Mouse (Mus musculus): ENCODE results near the gene Fam83f.
A peak's percentile ranks its signal among the peaks of the same experiment; 100 is the strongest.

Fam83f gene

GRCm38 (mm10) chr15:80671295-80672252, at the start of gene Fam83f:
Gene Fam83f (plus strand): TSS chr15:80671847.
- no peak for DNase-seq

GRCm38 (mm10) chr15:80623171-80623837, 48.3 kb upstream of the Fam83f start:
- no peak for DNase-seq

- DNase-seq: no peak
These were observed 45.2 kb upstream of the Fam83f start for GRCm38 (mm10) chr15:80626472-80626871.

- DNase-seq: no peak
These were observed 41.5 kb upstream of the Fam83f start for GRCm38 (mm10) chr15:80630147-80630546.

GRCm38 (mm10) chr15:80630711-80631110, 40.9 kb upstream of the Fam83f start:
- peak; percentile 70 for DNase-seq

GRCm38 (mm10) chr15:80631311-80631710, 40.3 kb upstream of the Fam83f start:
- DNase-seq: no peak

- DNase-seq: no peak
These were observed 39.3 kb upstream of the Fam83f start for GRCm38 (mm10) chr15:80632280-80632893.

GRCm38 (mm10) chr15:80634391-80635193, 37.1 kb upstream of the Fam83f start:
- DNase-seq: no peak

- no peak for DNase-seq
These were observed 34.8 kb upstream of the Fam83f start for GRCm38 (mm10) chr15:80636757-80637372.

- no peak for DNase-seq
These were observed 32.5 kb upstream of the Fam83f start for GRCm38 (mm10) chr15:80639071-80639702.

- no peak for DNase-seq
These were observed 31.8 kb upstream of the Fam83f start for GRCm38 (mm10) chr15:80639874-80640273.

GRCm38 (mm10) chr15:80641702-80642435, 29.8 kb upstream of the Fam83f start:
- no peak for DNase-seq

GRCm38 (mm10) chr15:80645006-80645797, 26.4 kb upstream of the Fam83f start:
- no peak for DNase-seq

GRCm38 (mm10) chr15:80648977-80649606, 22.6 kb upstream of the Fam83f start:
- no peak for DNase-seq

GRCm38 (mm10) chr15:80650412-80650811, 21.2 kb upstream of the Fam83f start:
- no peak for DNase-seq

- DNase-seq: no peak
These were observed 17.8 kb upstream of the Fam83f start for GRCm38 (mm10) chr15:80653865-80654264.

- DNase-seq: no peak
These were observed 12.7 kb upstream of the Fam83f start for GRCm38 (mm10) chr15:80658815-80659471.

GRCm38 (mm10) chr15:80660963-80661362, 10.7 kb upstream of the Fam83f start:
- no peak for DNase-seq

- DNase-seq: no peak
These were observed 7.2 kb upstream of the Fam83f start for GRCm38 (mm10) chr15:80664444-80664843.

All from thymus, postnatal 25 days (tissue).